Mouse (Mus musculus) hindbrain, embryonic 15.5 days (tissue): ENCODE data around the gene Snx9. TPM values are rescaled to one million over a fixed set of nuclear protein-coding genes. Genes with fewer than 3 reads are reported as not detected.

Experiments
- ATAC-seq: fragments of 200-750 bp; cut with Nextera tagmentation; 2 replicates; pipeline ENCODE4 v1.8.0; 2017; ENCODE audit warnings: low read depth, moderate number of reproducible peaks, moderate TSS enrichment; ENCODE audit not compliant: low FRiP score
- H3K27ac ChIP-seq: fragments of 300-500 bp; sonication (generic); replicated peaks from 2 replicates; pipeline ENCODE4 v1.5.1; 2015; ENCODE audit warnings: mild to moderate bottlenecking, inconsistent platforms
- H3K27me3 ChIP-seq: fragments of 300-500 bp; sonication (generic); 2 replicates; pipeline ENCODE4 v1.6.1; 2015; ENCODE audit warnings: control low read depth, inconsistent platforms
- H3K36me3 ChIP-seq: fragments of 300-500 bp; sonication (generic); 2 replicates; pipeline ENCODE4 v1.6.1; 2015; ENCODE audit warnings: control low read depth, inconsistent platforms
- H3K4me1 ChIP-seq: fragments of 300-500 bp; sonication (generic); replicated peaks from 2 replicates; pipeline ENCODE4 v1.6.1; 2015; ENCODE audit warnings: control low read depth, inconsistent platforms
- H3K4me2 ChIP-seq: fragments of 300-500 bp; sonication (generic); 2 replicates; pipeline ENCODE4 v1.6.1; 2015; ENCODE audit warnings: moderate library complexity, mild to moderate bottlenecking, inconsistent platforms
- H3K4me3 ChIP-seq: fragments of 300-500 bp; sonication (generic); 2 replicates; pipeline ENCODE4 v1.5.1; 2015; ENCODE audit warnings: mild to moderate bottlenecking, inconsistent platforms
- H3K9ac ChIP-seq: fragments of 300-500 bp; sonication (generic); 2 replicates; pipeline ENCODE4 v1.6.1; 2015; ENCODE audit warnings: inconsistent platforms
- H3K9me3 ChIP-seq: fragments of 300-500 bp; sonication (generic); 2 replicates; pipeline ENCODE4 v1.6.1; 2016; ENCODE audit warnings: control low read depth, inconsistent platforms
- WGBS: fragments of 180-500 bp; shearing (Covaris S2); methylation state at CpG from one replicate; pipeline ENCODE4 v1.1.7; 2015; 5-methylcytosine and 5-hydroxymethylcytosine counted together
- polyA plus RNA-seq: library from polyadenylated mRNA; unstranded; fragments of >200 nt; fragmentation: Nextera tagmentation; extraction: Ambion mirVana; gene quantifications from 2 replicates; pipeline ENCODE4 v1.2.1, GENCODE M21; 2015

Gene Snx9
- polyA plus RNA-seq, 1 experiment from 2014 or later = 8.1 TPM

- H3K4me3 ChIP-seq = no peak overlapping the region
- H3K27me3 ChIP-seq = no peaks in the 10 kb centered on the region
- H3K9me3 ChIP-seq = no peaks in the 10 kb centered on the region
- no peak overlapping the region for H3K27ac ChIP-seq
- no peak overlapping the region for H3K4me2 ChIP-seq
- WGBS = 70% methylated on average over 10 of the region's 10 CpGs
- H3K4me1 ChIP-seq = peaks cover 20% of the 10 kb centered on the region
- no peaks in the 10 kb centered on the region for H3K36me3 ChIP-seq
- no peak overlapping the region for H3K9ac ChIP-seq
- no peak for ATAC-seq
These were observed 137.5 kb downstream of the Snx9 start for GRCm38 (mm10) chr17:5978505-5979077.

- Histone ChIP-seq H3K4me3 (no peak overlapping the region), H3K4me1 (peaks cover 14% of the 10 kb centered on the region), H3K4me2 (no peak overlapping the region), H3K27ac (no peak overlapping the region), H3K9ac (no peak overlapping the region), H3K27me3 (no peaks in the 10 kb centered on the region), H3K9me3 (no peaks in the 10 kb centered on the region), H3K36me3 (no peaks in the 10 kb centered on the region)
- 56% methylated on average over 6 of the region's 6 CpGs for WGBS
- ATAC-seq = no peak
These were observed 139.7 kb downstream of the Snx9 start for GRCm38 (mm10) chr17:5980860-5981259.

Other genes starting within 250 kb of the Snx9 start
- 1.5 and 1.7 TPM in 2 replicates for gene Synj2, start 100.0 kb downstream of the Snx9 start, polyA plus RNA-seq
- 11.9 and 12.7 TPM in 2 replicates for gene Serac1, start 238.4 kb downstream of the Snx9 start, polyA plus RNA-seq
- gene Gtf2h5, start 238.5 kb downstream of the Snx9 start, polyA plus RNA-seq = 199 TPM in 2 replicates